Comparison of ENCODE assay signal across 15 mouse cellular contexts in genomic region chr6:144167058-144167457, GRCm38 (mm10).
A peak's percentile ranks its signal among the peaks of the same experiment; 100 is the strongest.
DNase-seq lines count a peak whose midpoint lies in the region; ATAC-seq and TF ChIP-seq lines count a peak whose summit lies in the region.
"Had no signal": no experiment of that assay in that cellular context is flagged by ENCODE, and none has a peak within 500 bp of the region (broad histone marks: within the 10 kb centered on the region; RNA-seq: fewer than 3 reads in every experiment).

No protein-coding gene starts in this region.

- no peaks in the 10 kb centered on the region for H3K27me3 ChIP-seq in hindbrain, embryonic 12.5 days
- no peaks in the 10 kb centered on the region for H3K27me3 ChIP-seq in hindbrain, embryonic 14.5 days (ENCODE audit: control insufficient read depth, insufficient read depth, low read length)
- H3K27me3 ChIP-seq in embryonic facial prominence, embryonic 11.5 days (ENCODE audit: control insufficient read depth, insufficient read depth, low read length) = no peaks in the 10 kb centered on the region
- H3K27me3 ChIP-seq in forebrain, embryonic 13.5 days = no peaks in the 10 kb centered on the region
- no peaks in the 10 kb centered on the region for H3K27me3 ChIP-seq in limb, embryonic 14.5 days (ENCODE audit: control insufficient read depth, insufficient read depth, low read length)
- H3K27me3 ChIP-seq: embryonic facial prominence, embryonic 15.5 days; liver, embryonic 15.5 days had no signal

- H3K4me3 ChIP-seq in hindbrain, embryonic 12.5 days = no peak overlapping the region
- no peak overlapping the region for H3K4me3 ChIP-seq in hindbrain, embryonic 14.5 days (replicated peaks; ENCODE audit: low read length)
- no peak overlapping the region for H3K4me3 ChIP-seq in embryonic facial prominence, embryonic 11.5 days (ENCODE audit: low read depth, low read length)
- H3K4me3 ChIP-seq in forebrain, embryonic 13.5 days = no peak overlapping the region
- H3K4me3 ChIP-seq in limb, embryonic 14.5 days (replicated peaks; ENCODE audit: low read length) = no peak overlapping the region
- H3K4me3 ChIP-seq: embryonic facial prominence, embryonic 15.5 days; gastrocnemius, adult 2 months; liver, embryonic 15.5 days; myocyte had no signal

- H3K9me3 ChIP-seq in hindbrain, embryonic 12.5 days (replicated peaks) = no peaks in the 10 kb centered on the region
- H3K9me3 ChIP-seq in hindbrain, embryonic 14.5 days (ENCODE audit: control insufficient read depth, low read length) = no peaks in the 10 kb centered on the region
- no peaks in the 10 kb centered on the region for H3K9me3 ChIP-seq in embryonic facial prominence, embryonic 11.5 days (replicated peaks; ENCODE audit: control insufficient read depth, low read length)
- no peaks in the 10 kb centered on the region for H3K9me3 ChIP-seq in forebrain, embryonic 13.5 days (replicated peaks)
- no peaks in the 10 kb centered on the region for H3K9me3 ChIP-seq in limb, embryonic 14.5 days (ENCODE audit: control insufficient read depth, low read length)
- H3K9me3 ChIP-seq: embryonic facial prominence, embryonic 15.5 days; liver, embryonic 15.5 days had no signal

- ATAC-seq in hindbrain, embryonic 12.5 days (ENCODE audit: low FRiP score) = no peak
- ATAC-seq in hindbrain, embryonic 14.5 days (ENCODE audit: low FRiP score) = no peak
- ATAC-seq in embryonic facial prominence, embryonic 11.5 days (replicated peaks; ENCODE audit: insufficient number of reproducible peaks, low FRiP score, low TSS enrichment, low read depth) = peak; percentile 62
- ATAC-seq in forebrain, embryonic 13.5 days = no peak; the same call in 1 of the 2 replicates
- ATAC-seq in limb, embryonic 14.5 days (ENCODE audit: low FRiP score, low read depth) = no peak
- ATAC-seq: lung, postnatal 0 days had no signal

- no peak overlapping the region for H3K4me2 ChIP-seq in hindbrain, embryonic 12.5 days (replicated peaks)
- no peak overlapping the region for H3K4me2 ChIP-seq in hindbrain, embryonic 14.5 days (replicated peaks)
- no peak overlapping the region for H3K4me2 ChIP-seq in embryonic facial prominence, embryonic 11.5 days (ENCODE audit: low read depth, low read length)
- H3K4me2 ChIP-seq in forebrain, embryonic 13.5 days = no peak overlapping the region
- no peak overlapping the region for H3K4me2 ChIP-seq in limb, embryonic 14.5 days (replicated peaks; ENCODE audit: low read depth, low read length, severe bottlenecking)
- H3K4me2 ChIP-seq: embryonic facial prominence, embryonic 15.5 days; liver, embryonic 15.5 days had no signal

- DNase-seq in hindbrain, embryonic 14.5 days (ENCODE audit: low spot score) = no peak
- no peak for DNase-seq in embryonic facial prominence, embryonic 11.5 days (ENCODE audit: low spot score)
- no peak for DNase-seq in limb, embryonic 14.5 days (ENCODE audit: low spot score)
- no peak for DNase-seq in gastrocnemius, postnatal 4 days (ENCODE audit: low spot score in 2 of 2)
- no peak for DNase-seq in spleen, postnatal 36 days (ENCODE audit: low spot score in 2 of 2)
- DNase-seq: cerebellum, adult 8-10 months; gastrocnemius, adult 2 months; kidney, adult 9 months; thymus, adult 18-20 months had no signal

- peaks cover 38% of the 10 kb centered on the region for H3K4me1 ChIP-seq in hindbrain, embryonic 12.5 days
- peaks cover 13% of the 10 kb centered on the region for H3K4me1 ChIP-seq in hindbrain, embryonic 14.5 days (replicated peaks; ENCODE audit: control insufficient read depth, insufficient read depth, low read length)
- no peaks in the 10 kb centered on the region; the same call in 1 of the 2 replicates for H3K4me1 ChIP-seq in embryonic facial prominence, embryonic 11.5 days (ENCODE audit: control insufficient read depth, insufficient read depth, low read length)
- peaks cover 51% of the 10 kb centered on the region for H3K4me1 ChIP-seq in forebrain, embryonic 13.5 days
- peaks cover 21% of the 10 kb centered on the region for H3K4me1 ChIP-seq in limb, embryonic 14.5 days (ENCODE audit: control insufficient read depth, insufficient read depth, low read length)
- H3K4me1 ChIP-seq: liver, embryonic 15.5 days had no signal

- TF ChIP-seq POLR2A in limb, embryonic 14.5 days (IDR thresholded peaks at IDR 0.05; ENCODE audit: borderline replicate concordance, extremely low read depth, insufficient read depth, insufficient read length) = no peak

- peak overlapping the region; percentile 64; the same call in 1 of the 2 replicates for H3K27ac ChIP-seq in hindbrain, embryonic 12.5 days
- H3K27ac ChIP-seq in hindbrain, embryonic 14.5 days = no peak overlapping the region
- H3K27ac ChIP-seq in embryonic facial prominence, embryonic 11.5 days (replicated peaks; ENCODE audit: low read depth, low read length) = no peak overlapping the region
- H3K27ac ChIP-seq in forebrain, embryonic 13.5 days = no peak overlapping the region
- H3K27ac ChIP-seq in limb, embryonic 14.5 days (replicated peaks; ENCODE audit: low read depth, low read length) = 0 out of 2 replicates have a peak overlapping the region, but pooled peaks have one; percentile 44
- H3K27ac ChIP-seq: embryonic facial prominence, embryonic 15.5 days; gastrocnemius, adult 2 months; liver, embryonic 15.5 days had no signal

- no peaks in the 10 kb centered on the region for H3K36me3 ChIP-seq in hindbrain, embryonic 12.5 days
- no peaks in the 10 kb centered on the region for H3K36me3 ChIP-seq in hindbrain, embryonic 14.5 days (replicated peaks; ENCODE audit: control insufficient read depth, insufficient read depth)
- no peaks in the 10 kb centered on the region for H3K36me3 ChIP-seq in embryonic facial prominence, embryonic 11.5 days (replicated peaks; ENCODE audit: control insufficient read depth, insufficient read depth, low read depth, low read length)
- H3K36me3 ChIP-seq in forebrain, embryonic 13.5 days (ENCODE audit: poor library complexity, severe bottlenecking) = no peaks in the 10 kb centered on the region
- H3K36me3 ChIP-seq in limb, embryonic 14.5 days (ENCODE audit: control insufficient read depth, insufficient read depth, low read length) = no peaks in the 10 kb centered on the region
- H3K36me3 ChIP-seq: embryonic facial prominence, embryonic 15.5 days; liver, embryonic 15.5 days had no signal

- WGBS in hindbrain, embryonic 12.5 days = 96% methylated on average over 7 of the region's 7 CpGs
- 97% methylated on average over 7 of the region's 7 CpGs for WGBS in hindbrain, embryonic 14.5 days
- 93% methylated on average over 7 of the region's 7 CpGs for WGBS in embryonic facial prominence, embryonic 11.5 days
- WGBS in forebrain, embryonic 13.5 days = 94% methylated on average over 7 of the region's 7 CpGs
- 96% methylated on average over 7 of the region's 7 CpGs for WGBS in limb, embryonic 14.5 days

- no peak overlapping the region for H3K9ac ChIP-seq in hindbrain, embryonic 12.5 days
- H3K9ac ChIP-seq in hindbrain, embryonic 14.5 days = no peak overlapping the region
- no peak overlapping the region for H3K9ac ChIP-seq in embryonic facial prominence, embryonic 11.5 days (replicated peaks; ENCODE audit: low read length)
- 0 out of 2 replicates have a peak overlapping the region, but pooled peaks have one; percentile 26 for H3K9ac ChIP-seq in forebrain, embryonic 13.5 days
- no peak overlapping the region for H3K9ac ChIP-seq in limb, embryonic 14.5 days (ENCODE audit: low read depth, low read length, severe bottlenecking)
- H3K9ac ChIP-seq: embryonic facial prominence, embryonic 15.5 days; liver, embryonic 15.5 days had no signal

Comparison
In these comparisons a context has a peak if more than half of its experiments do, and no peak if none do; other contexts are left out.
1. H3K27ac ChIP-seq: peak in hindbrain, embryonic 12.5 days (single experiment) and limb, embryonic 14.5 days (single experiment); none in hindbrain, embryonic 14.5 days (single experiment), embryonic facial prominence, embryonic 11.5 days (single experiment) and forebrain, embryonic 13.5 days (single experiment).